Comparison of ENCODE assay signal across 8 mouse cellular contexts in genomic region chr3:100488251-100489132, GRCm38 (mm10). TPM values are rescaled to one million over a fixed set of nuclear protein-coding genes. Genes with fewer than 3 reads are reported as not detected.
DNase-seq lines count a peak whose midpoint lies in the region; ATAC-seq and TF ChIP-seq lines count a peak whose summit lies in the region.

No protein-coding gene starts in this region.

- H3K9me3 ChIP-seq in G1E (replicated peaks) = 0 out of 2 replicates have a peak, but pooled peaks cover 2% of the 10 kb centered on the region
- H3K9me3 ChIP-seq in forebrain, embryonic 16.5 days (ENCODE audit: control insufficient read depth, low read length) = no peaks in the 10 kb centered on the region

- peak overlapping the region; percentile 87 for H3K4me3 ChIP-seq in G1E (ENCODE audit: low read depth, low read length)
- H3K4me3 ChIP-seq in forebrain, embryonic 16.5 days (replicated peaks; ENCODE audit: low read length) = peak overlapping the region; percentile 76

- no peaks in the 10 kb centered on the region for H3K27me3 ChIP-seq in G1E (ENCODE audit: insufficient read depth, low read length)
- H3K27me3 ChIP-seq in forebrain, embryonic 16.5 days (replicated peaks; ENCODE audit: control insufficient read depth, insufficient read depth, low read length) = peaks cover 34% of the 10 kb centered on the region

- WGBS in forebrain, embryonic 16.5 days = under 1% methylated on average over 57 of the region's 66 CpGs

- peak; percentile 28 for ATAC-seq in G1E (ENCODE audit: extremely low read depth, insufficient number of reproducible peaks, low FRiP score, poor library complexity, severe bottlenecking)
- peak; percentile 57 for ATAC-seq in forebrain, embryonic 16.5 days

- no peak for TF ChIP-seq CTCF in G1E (IDR thresholded peaks at IDR 0.05; ENCODE audit: low read depth, low read length)

- peak overlapping the region; percentile 52 for H3K9ac ChIP-seq in forebrain, embryonic 16.5 days (replicated peaks; ENCODE audit: low read depth, low read length)

- peaks cover 67% of the 10 kb centered on the region for H3K4me1 ChIP-seq in G1E (ENCODE audit: insufficient read depth, low read depth, low read length)
- peaks cover 9% of the 10 kb centered on the region for H3K4me1 ChIP-seq in forebrain, embryonic 16.5 days (replicated peaks; ENCODE audit: control insufficient read depth, insufficient read depth, low read length)

- H3K27ac ChIP-seq in forebrain, embryonic 16.5 days (ENCODE audit: low read length) = no peak overlapping the region

- DNase-seq in G1E (ENCODE audit: low spot score) = peak; percentile 57
- DNase-seq in c-Kit-positive CD71-negative TER-119-negative erythroid progenitor cells, embryonic 14.5 days (ENCODE audit: low read depth) = peak; percentile 55
- DNase-seq in heart, postnatal 36 days = peak; percentile 74 to 80
- DNase-seq in layer of hippocampus, postnatal 10 days (ENCODE audit: low spot score in 2 of 2) = peak; percentile 48 to 62
- DNase-seq in lung, postnatal 14 days = peak; percentile 69
- DNase-seq in ovary, postnatal 36 days (ENCODE audit: low spot score) = peak; percentile 75
- DNase-seq in thymus, postnatal 4 days = peak; percentile 70

- intact Hi-C loops in heart, postnatal 36 days (cut with DNase I) = loop anchor here (5.0 to 10.0 kb wide), 2 partner anchors 194 to 436 kb away; partner anchors contain the start of gene Trim45

- peaks cover 8% of the 10 kb centered on the region for H3K36me3 ChIP-seq in G1E (replicated peaks)
- H3K36me3 ChIP-seq in forebrain, embryonic 16.5 days (ENCODE audit: control insufficient read depth, insufficient read depth) = no peaks in the 10 kb centered on the region

- peak overlapping the region; percentile 98 for H3K4me2 ChIP-seq in forebrain, embryonic 16.5 days (ENCODE audit: low read length)

RNA-seq across cellular contexts. Expression of gene Tent5c, which starts 0.6 kb away (rescaled TPM):
- total RNA-seq in G1E (2014; fragmentation: Nextera tagmentation) (58.5 and 74.4 TPM in 2 replicates), G1E (2017) (73.5 and 81.3 TPM in 2 replicates)
- polyA plus RNA-seq in G1E (2012) = 6.1 and 6.2 TPM in 2 replicates
- 3.5 and 5.1 TPM in 2 replicates for polyA plus RNA-seq in forebrain, embryonic 16.5 days (2015; fragmentation: Nextera tagmentation; extraction: Ambion mirVana)
- total RNA-seq in heart, postnatal 36 days (2021) = 10 to 100 TPM; 22.5 to 29.8 TPM
- total RNA-seq in layer of hippocampus, postnatal 10 days (2021) = 1 to 10 TPM; 3.8 to 4.1 TPM

Comparison
In these comparisons a context has a peak if more than half of its experiments do, and no peak if none do; other contexts are left out.
1. RNA of gene Tent5c, which starts 0.6 kb away (total RNA-seq): 58.5 to 81.3 TPM in G1E and 22.5 to 29.8 TPM in heart, postnatal 36 days; 3.8 to 4.1 TPM in layer of hippocampus, postnatal 10 days; every median in the first group is over 4 times any median in the second.
2. Peak in every context shown above with its lines, with median percentiles within 50 percentile points of each other: DNase-seq.